Mouse (Mus musculus) embryonic facial prominence, embryonic 13.5 days (tissue): Measurements from ENCODE around the gene Smyd3. TPM values are rescaled to one million over a fixed set of nuclear protein-coding genes. Genes with fewer than 3 reads are reported as not detected.
A peak's percentile ranks its signal among the peaks of the same experiment; 100 is the strongest.
"Not testable (repeated sequence)": the region's sequence is repeated elsewhere in the genome, so short reads cannot be mapped to it uniquely, and the experiment has no call there.

Experiments
- ATAC-seq: fragments of 200-750 bp; cut with Nextera tagmentation; 2 replicates; pipeline ENCODE4 v1.8.0; 2017; ENCODE audit warnings: low read depth; ENCODE audit not compliant: insufficient number of reproducible peaks, insufficient read depth, low FRiP score, low TSS enrichment
- H3K27ac ChIP-seq: fragments of 300-500 bp; sonication (generic); 2 replicates; pipeline ENCODE4 v1.5.1; 2015; ENCODE audit warnings: moderate library complexity, mild to moderate bottlenecking, inconsistent platforms
- H3K27me3 ChIP-seq: fragments of 300-500 bp; sonication (generic); 2 replicates; pipeline ENCODE4 v1.6.1; 2015; ENCODE audit warnings: mild to moderate bottlenecking, inconsistent platforms
- H3K36me3 ChIP-seq: fragments of 300-500 bp; sonication (generic); 2 replicates; pipeline ENCODE4 v1.6.1; 2015; ENCODE audit warnings: mild to moderate bottlenecking, inconsistent platforms
- H3K4me1 ChIP-seq: fragments of 300-500 bp; sonication (generic); 2 replicates; pipeline ENCODE4 v1.6.1; 2015; ENCODE audit warnings: inconsistent platforms
- H3K4me2 ChIP-seq: fragments of 300-500 bp; sonication (generic); 2 replicates; pipeline ENCODE4 v1.6.1; 2015; ENCODE audit warnings: moderate library complexity, mild to moderate bottlenecking, inconsistent platforms
- H3K4me3 ChIP-seq: fragments of 300-500 bp; sonication (generic); 2 replicates; pipeline ENCODE4 v1.5.1; 2015; ENCODE audit warnings: mild to moderate bottlenecking, inconsistent platforms
- H3K9ac ChIP-seq: fragments of 300-500 bp; sonication (generic); 2 replicates; pipeline ENCODE4 v1.6.1; 2015; ENCODE audit warnings: mild to moderate bottlenecking, inconsistent platforms
- H3K9me3 ChIP-seq: fragments of 300-500 bp; sonication (generic); 2 replicates; pipeline ENCODE4 v1.6.1; 2016; ENCODE audit warnings: inconsistent platforms
- WGBS: fragments of 180-500 bp; shearing (Covaris S2); methylation state at CpG from one replicate; pipeline ENCODE4 v1.1.7; 2015; ENCODE audit warnings: mixed read lengths; 5-methylcytosine and 5-hydroxymethylcytosine counted together
- polyA plus RNA-seq: library from polyadenylated mRNA; unstranded; fragments of >200 nt; fragmentation: Nextera tagmentation; extraction: Ambion mirVana; gene quantifications from 2 replicates; pipeline ENCODE4 v1.2.1, GENCODE M21; 2015

Smyd3 gene
- polyA plus RNA-seq, 1 experiment from 2014 or later, result 30.1 TPM

DNA sequence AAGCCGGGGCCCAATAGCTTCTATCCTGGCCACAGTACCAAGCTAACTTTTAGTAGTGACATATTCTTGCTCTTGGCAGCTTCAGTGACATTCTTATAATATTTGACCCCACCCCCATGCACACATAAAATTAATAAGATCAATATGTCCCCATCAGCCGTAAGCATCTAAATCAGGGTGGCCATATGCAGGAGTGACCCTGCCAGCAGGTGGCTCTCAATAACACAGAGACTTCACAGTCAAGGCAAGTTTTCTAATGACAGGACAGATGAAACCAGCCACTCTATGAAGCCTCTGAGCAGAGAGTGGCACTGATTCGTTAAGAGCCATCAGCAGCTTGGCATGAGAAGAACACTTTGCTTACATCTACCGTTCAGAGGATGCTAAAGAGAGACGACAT lies 204.2 kb downstream of the Smyd3 start:
- Histone ChIP-seq H3K9ac (no peak overlapping the region), H3K4me3 (no peak overlapping the region), H3K27me3 (no peaks in the 10 kb centered on the region), H3K36me3 (no peaks in the 10 kb centered on the region), H3K9me3 (no peaks in the 10 kb centered on the region), H3K4me2 (no peak overlapping the region), H3K4me1 (no peaks in the 10 kb centered on the region), H3K27ac (no peak overlapping the region)
- WGBS, result 67% methylated on average over 5 of the region's 5 CpGs
- no peak for ATAC-seq

DNA sequence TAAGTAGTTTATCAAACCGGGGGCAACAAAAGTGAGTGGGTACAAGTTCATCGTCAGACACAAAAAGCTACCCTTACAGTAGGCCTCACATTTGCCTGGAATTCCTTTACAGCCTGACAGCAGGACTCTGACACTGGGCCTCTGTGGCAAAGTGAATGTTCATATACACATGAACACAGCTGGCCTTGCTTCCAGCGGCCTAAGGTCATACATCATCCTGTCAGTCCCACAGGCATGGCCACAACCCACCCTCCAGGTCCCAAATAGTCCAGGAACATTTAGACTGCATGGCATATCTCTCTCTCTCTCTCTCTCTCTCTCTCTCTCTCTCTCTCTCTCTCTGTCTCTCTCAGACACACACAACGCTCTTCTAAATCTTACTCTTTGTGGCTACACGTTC lies 208.4 kb downstream of the Smyd3 start:
- Histone ChIP-seq H3K9ac (no peak overlapping the region), H3K27ac (no peak overlapping the region), H3K27me3 (no peaks in the 10 kb centered on the region), H3K9me3 (no peaks in the 10 kb centered on the region), H3K4me1 (no peaks in the 10 kb centered on the region), H3K4me3 (no peak overlapping the region), H3K4me2 (no peak overlapping the region), H3K36me3 (no peaks in the 10 kb centered on the region)
- WGBS, result 78% methylated on average over 5 of the region's 5 CpGs
- no peak for ATAC-seq

DNA sequence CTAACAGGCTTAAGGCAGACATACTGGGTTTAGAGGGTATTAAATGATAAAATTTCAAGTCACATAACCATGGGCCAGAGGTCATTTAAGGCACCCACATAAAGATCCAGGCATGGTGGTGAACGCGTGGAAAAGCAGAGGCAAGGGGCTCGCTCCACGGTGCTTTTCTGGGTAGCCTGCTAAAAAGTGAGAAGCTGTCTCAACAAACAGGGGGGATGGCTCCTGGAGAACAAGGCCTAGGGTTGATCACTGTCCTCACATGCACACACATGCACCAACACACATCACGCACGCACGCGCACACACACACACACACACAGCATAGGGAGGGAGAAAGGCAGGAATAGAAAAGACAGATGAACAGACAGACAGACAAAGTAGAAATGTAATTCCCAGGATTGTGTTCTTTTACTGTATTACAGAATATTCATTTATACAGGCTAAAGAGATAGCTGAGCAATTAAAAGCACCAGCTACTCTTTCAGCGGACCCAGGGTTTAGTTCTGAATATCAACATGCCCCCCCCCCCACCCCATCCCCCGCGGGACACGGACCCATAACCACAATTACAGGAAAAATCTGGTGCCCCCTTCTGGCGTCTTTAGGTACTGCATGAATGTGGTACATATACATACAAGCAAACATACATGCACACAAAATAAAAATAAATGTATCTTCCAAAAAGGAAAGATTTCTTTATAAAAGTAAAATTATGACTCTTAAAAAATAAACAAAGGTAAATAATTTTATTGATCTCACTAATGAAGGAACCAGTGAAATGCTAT lies 215.2 kb downstream of the Smyd3 start:
- ATAC-seq, result no peak

DNA sequence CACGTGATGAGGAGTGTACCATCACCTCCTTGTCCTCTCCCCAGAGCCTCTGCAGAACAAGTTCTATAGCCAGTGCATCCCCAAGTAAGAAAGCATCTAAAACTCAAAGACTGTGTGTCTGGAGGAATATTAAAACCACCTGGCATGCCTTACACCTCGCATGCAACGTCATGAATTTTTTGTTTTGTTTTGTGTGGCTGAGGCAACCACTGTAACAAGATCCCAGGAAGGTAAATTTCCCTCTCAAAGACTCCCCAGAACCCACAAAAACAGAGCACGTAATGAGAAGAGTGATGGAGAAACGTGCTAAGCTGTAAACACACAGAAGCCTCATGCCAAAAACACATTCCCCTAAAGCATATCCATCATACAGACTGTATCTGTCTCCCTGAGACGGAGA lies 222.2 kb downstream of the Smyd3 start:
- Histone ChIP-seq H3K4me2 (peak overlapping the region; percentile 14; the same call in 1 of the 2 replicates), H3K36me3 (no peaks in the 10 kb centered on the region), H3K27me3 (no peaks in the 10 kb centered on the region), H3K4me1 (peaks cover 16% of the 10 kb centered on the region), H3K4me3 (no peak overlapping the region), H3K9me3 (peaks cover 3% of the 10 kb centered on the region; the same call in 1 of the 2 replicates), H3K9ac (no peak overlapping the region), H3K27ac (peak overlapping the region; percentile 28)
- WGBS, result 27% methylated on average over 6 of the region's 6 CpGs
- ATAC-seq, result no peak

More for the DNA sequence above, 215.2 kb downstream of the Smyd3 start:
- no peaks in the 10 kb centered on the region for H3K36me3 ChIP-seq
- H3K27me3 ChIP-seq, result no peaks in the 10 kb centered on the region
- no peaks in the 10 kb centered on the region for H3K9me3 ChIP-seq
- H3K9ac ChIP-seq, result no peak overlapping the region
- H3K27ac ChIP-seq, result no peak overlapping the region
- 83% methylated on average over 13 of the region's 13 CpGs for WGBS
- H3K4me2 ChIP-seq, result no peak overlapping the region
- no peaks in the 10 kb centered on the region for H3K4me1 ChIP-seq
- H3K4me3 ChIP-seq, result no peak overlapping the region

DNA sequence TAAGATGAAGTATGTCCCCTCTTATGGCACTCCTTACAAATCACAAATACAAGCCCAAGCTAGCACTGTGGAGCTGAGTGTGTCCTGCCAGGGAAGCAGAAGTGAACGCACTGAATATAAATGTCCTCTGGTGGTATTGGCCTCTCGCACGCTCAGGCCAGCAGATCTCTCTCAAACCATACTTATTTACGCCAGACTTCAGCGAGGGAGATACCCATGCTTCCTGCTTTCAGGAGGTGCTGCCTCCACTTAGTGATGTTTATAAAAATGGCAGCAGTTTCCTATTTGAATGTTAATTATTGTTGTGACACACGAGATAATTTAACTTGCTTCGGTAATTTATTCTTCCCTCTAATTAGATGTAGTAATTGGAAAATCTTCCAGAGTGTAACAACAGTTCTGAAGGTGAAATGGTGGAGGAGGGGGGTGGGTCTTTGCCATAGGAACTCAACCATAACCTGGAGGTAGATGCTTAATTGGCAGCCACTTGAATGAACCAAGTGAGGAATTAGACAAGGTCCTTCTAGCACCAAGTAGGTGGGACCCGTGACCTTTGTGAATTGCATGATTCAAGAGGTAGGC lies 224.0 kb downstream of the Smyd3 start:
- Histone ChIP-seq H3K27ac (no peak overlapping the region), H3K27me3 (no peaks in the 10 kb centered on the region), H3K4me1 (peaks cover 16% of the 10 kb centered on the region), H3K9me3 (peaks cover 4% of the 10 kb centered on the region; the same call in 1 of the 2 replicates), H3K36me3 (no peaks in the 10 kb centered on the region), H3K4me3 (no peak overlapping the region), H3K9ac (no peak overlapping the region), H3K4me2 (no peak overlapping the region)
- WGBS, result 79% methylated on average over 8 of the region's 8 CpGs
- no peak for ATAC-seq

DNA sequence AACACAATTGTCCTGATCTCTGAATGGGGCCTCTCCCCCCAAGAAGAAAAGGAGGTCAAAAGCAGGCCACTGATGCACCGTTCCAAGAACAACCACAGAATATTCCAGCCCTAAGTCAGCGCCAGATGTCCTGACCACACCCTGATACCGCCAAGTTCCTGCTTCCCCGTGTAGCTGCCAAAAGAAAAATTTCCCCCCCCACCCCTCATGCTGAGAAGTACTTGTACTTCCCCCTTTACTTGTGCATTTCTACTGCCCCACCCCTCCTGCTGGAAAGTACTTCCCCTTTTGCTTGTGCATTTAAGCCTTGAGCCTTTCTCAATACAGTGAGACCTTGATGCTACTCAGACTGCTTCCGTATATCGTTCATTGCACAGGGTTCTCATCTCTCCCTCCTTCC lies 227.7 kb downstream of the Smyd3 start:
- not testable (repeated sequence) for H3K4me3 ChIP-seq, ATAC-seq, H3K27ac ChIP-seq, H3K9ac ChIP-seq, H3K36me3 ChIP-seq, H3K4me2 ChIP-seq, H3K4me1 ChIP-seq, H3K9me3 ChIP-seq, H3K27me3 ChIP-seq
- WGBS, result 89% methylated on average over 6 of the region's 6 CpGs

DNA sequence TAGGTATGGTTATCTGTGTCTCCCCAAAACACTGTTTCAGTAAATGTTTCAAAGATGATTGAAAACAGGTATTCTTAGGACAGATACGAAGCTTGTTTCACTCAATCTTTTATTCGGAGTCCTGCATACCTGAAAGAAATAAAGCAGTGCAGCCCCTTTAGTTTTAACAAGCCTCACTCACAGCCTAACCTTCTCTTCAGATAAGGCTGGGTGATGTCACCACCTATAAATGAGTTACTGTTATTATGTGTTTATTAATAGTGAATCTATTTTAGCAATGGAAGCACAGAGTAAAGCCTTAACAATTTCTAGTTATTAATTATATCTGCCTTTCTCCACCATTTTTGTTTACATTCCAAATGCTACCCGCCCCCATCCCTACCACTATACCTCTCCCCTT lies 228.1 kb downstream of the Smyd3 start:
- Histone ChIP-seq H3K27me3 (no peaks in the 10 kb centered on the region), H3K27ac (no peak overlapping the region), H3K4me1 (0 out of 2 replicates have a peak, but pooled peaks cover 7% of the 10 kb centered on the region), H3K36me3 (no peaks in the 10 kb centered on the region), H3K4me2 (no peak overlapping the region), H3K4me3 (no peak overlapping the region), H3K9me3 (peaks cover 4% of the 10 kb centered on the region; the same call in 1 of the 2 replicates), H3K9ac (no peak overlapping the region)
- no peak for ATAC-seq
- 90% methylated on average over 3 of the region's 3 CpGs for WGBS

DNA sequence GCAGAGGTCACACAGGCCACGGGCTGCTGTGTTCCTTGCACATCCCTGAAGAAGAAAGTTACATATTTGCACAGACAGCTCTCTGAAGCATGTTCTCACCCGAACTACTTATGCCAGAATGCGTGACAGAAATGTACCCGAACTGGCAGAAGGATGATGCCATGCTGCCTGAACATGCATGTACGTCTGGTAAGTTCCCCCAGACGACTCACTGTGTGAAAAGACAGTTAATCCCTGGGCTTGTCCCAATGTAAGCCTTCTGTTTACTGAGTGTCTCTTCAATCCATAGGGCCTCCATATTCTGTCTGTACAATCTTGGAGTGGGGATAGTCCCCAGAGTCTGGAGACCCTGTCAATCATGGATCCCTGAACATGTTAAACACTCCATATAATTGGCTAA lies 231.1 kb downstream of the Smyd3 start:
- Histone ChIP-seq H3K4me2 (no peak overlapping the region), H3K4me1 (no peaks in the 10 kb centered on the region), H3K36me3 (no peaks in the 10 kb centered on the region), H3K27me3 (no peaks in the 10 kb centered on the region), H3K27ac (no peak overlapping the region), H3K9ac (no peak overlapping the region), H3K9me3 (peaks cover 4% of the 10 kb centered on the region; the same call in 1 of the 2 replicates), H3K4me3 (no peak overlapping the region)
- 72% methylated on average over 6 of the region's 6 CpGs for WGBS
- no peak for ATAC-seq

DNA sequence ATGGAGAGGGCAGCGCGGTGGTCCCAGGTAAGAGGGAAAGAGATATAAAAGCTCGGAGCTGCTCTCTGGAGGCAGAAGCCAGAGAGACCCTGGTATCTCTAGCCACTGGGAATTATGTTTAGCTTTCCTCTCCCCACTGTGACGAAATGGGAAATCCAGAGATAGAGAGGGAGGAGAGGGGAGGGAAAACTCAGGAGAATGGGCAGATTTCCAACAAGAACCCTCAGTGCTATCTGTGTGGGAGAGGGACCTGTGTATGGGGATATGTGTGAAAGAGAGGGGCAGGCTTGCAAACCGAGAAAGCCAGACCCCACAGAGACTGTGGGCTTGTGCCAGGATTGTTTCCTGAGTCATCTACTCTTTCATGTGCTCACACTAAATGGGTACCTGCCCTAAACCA lies 235.0 kb downstream of the Smyd3 start:
- Histone ChIP-seq H3K9me3 (no peaks in the 10 kb centered on the region), H3K27ac (no peak overlapping the region), H3K27me3 (no peaks in the 10 kb centered on the region), H3K4me1 (peaks cover 5% of the 10 kb centered on the region), H3K4me2 (no peak overlapping the region), H3K4me3 (no peak overlapping the region), H3K36me3 (no peaks in the 10 kb centered on the region), H3K9ac (no peak overlapping the region)
- no peak for ATAC-seq
- 82% methylated on average over 5 of the region's 5 CpGs for WGBS

DNA sequence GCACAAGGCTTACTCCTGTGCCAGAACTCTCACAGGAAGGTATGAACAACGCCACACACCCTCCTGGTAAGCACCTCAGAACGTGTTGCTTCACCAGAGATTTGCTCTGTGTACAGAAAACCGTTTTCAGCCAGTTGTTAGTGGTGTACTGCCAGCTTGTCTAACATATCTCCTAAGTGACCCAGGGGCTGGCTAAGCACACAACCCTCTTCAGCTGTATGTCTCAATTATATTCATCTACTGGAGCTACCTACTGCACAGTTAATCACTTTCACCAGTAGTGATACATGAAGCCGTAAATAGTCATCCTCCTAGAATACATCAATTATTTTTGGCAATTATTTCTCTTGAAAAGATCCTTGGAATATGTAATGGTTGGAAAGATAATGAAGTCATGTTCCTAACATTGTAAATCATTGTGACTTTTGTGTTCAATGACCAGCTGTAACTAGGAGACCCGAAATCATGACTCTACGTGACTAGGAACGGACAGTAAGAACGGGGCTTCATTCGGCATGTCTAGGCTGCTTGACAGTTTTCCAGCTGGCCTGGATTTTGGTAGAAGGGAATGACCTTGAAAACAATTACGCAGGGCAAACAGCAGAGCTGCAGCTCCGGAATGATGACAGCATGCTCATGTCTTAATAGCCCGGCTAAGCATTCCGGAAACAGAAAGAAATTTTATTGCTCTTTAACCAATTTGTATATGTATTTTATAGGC lies 236.3 kb downstream of the Smyd3 start:
- Histone ChIP-seq H3K4me2 (no peak overlapping the region), H3K27ac (no peak overlapping the region), H3K36me3 (no peaks in the 10 kb centered on the region), H3K4me1 (peaks cover 5% of the 10 kb centered on the region), H3K4me3 (no peak overlapping the region), H3K9me3 (no peaks in the 10 kb centered on the region), H3K27me3 (no peaks in the 10 kb centered on the region), H3K9ac (no peak overlapping the region)
- no peak for ATAC-seq
- WGBS, result 85% methylated on average over 13 of the region's 13 CpGs

DNA sequence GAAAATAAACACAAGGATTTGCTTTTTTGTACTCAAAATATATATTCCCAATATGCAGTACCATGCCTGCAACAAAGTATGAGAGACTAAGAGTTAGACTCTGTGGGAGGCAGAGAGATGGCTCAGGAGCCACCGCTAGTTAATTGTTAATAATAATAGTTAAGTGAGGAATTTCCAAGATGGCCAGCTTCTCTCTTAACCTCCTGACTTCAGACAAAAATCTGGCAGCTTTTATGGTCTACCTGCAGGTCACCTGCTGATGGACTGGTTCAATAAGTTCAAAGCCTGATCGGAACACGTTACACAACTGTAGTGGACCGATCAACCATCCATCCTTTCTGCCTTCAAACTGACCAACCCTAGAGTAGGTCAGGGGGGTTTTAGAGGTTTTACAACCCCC lies 238.7 kb downstream of the Smyd3 start:
- no peak overlapping the region for H3K27ac ChIP-seq
- no peak overlapping the region for H3K4me3 ChIP-seq
- no peak for ATAC-seq
- H3K36me3 ChIP-seq, result no peaks in the 10 kb centered on the region
- H3K4me2 ChIP-seq, result no peak overlapping the region
- no peaks in the 10 kb centered on the region for H3K9me3 ChIP-seq
- peaks cover 5% of the 10 kb centered on the region for H3K4me1 ChIP-seq
- no peak overlapping the region for H3K9ac ChIP-seq
- WGBS, result 95% methylated on average over 4 of the region's 4 CpGs
- H3K27me3 ChIP-seq, result no peaks in the 10 kb centered on the region

DNA sequence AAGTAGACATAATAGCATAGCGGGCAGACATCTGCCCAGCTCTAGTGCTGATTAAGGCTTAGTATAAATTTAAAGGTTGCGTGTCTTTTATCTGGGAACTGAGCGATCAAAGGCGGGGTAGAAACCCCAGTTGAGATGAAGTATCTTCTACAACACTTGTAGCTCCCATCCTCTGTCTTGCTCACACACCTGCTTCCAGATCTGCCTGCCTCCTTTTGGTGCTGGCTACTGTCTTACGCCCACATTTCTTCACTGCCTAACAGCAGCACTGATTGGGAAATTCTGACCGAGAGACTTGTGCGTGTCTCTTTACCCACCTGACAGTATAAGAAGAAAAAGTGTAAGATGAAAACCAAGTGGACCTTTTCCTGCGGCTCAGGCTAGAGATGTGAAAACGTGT lies 240.5 kb downstream of the Smyd3 start:
- no peaks in the 10 kb centered on the region for H3K9me3 ChIP-seq
- H3K4me3 ChIP-seq, result no peak overlapping the region
- H3K9ac ChIP-seq, result no peak overlapping the region
- H3K4me1 ChIP-seq, result peaks cover 5% of the 10 kb centered on the region
- H3K36me3 ChIP-seq, result no peaks in the 10 kb centered on the region
- ATAC-seq, result no peak
- no peaks in the 10 kb centered on the region for H3K27me3 ChIP-seq
- H3K27ac ChIP-seq, result no peak overlapping the region
- no peak overlapping the region for H3K4me2 ChIP-seq
- WGBS, result 91% methylated on average over 9 of the region's 9 CpGs
